Mouse (Mus musculus): ENCODE results near the gene Hoxb9. TPM values are rescaled to one million over a fixed set of nuclear protein-coding genes. Genes with fewer than 3 reads are reported as not detected.

The Hoxb9 gene
- total and polyA plus RNA-seq, 2 experiments from 2014 or later = not detected

- H3K9ac ChIP-seq (replicated peaks; ENCODE audit: low read length, poor library complexity, severe bottlenecking) = no peak overlapping the region
- H3K4me2 ChIP-seq (ENCODE audit: low read depth, low read length, poor library complexity, severe bottlenecking) = no peak overlapping the region
- no peaks in the 10 kb centered on the region for H3K36me3 ChIP-seq (ENCODE audit: insufficient read depth, low read length)
- DNase-seq (ENCODE audit: low spot score) (no peak), ATAC-seq (ENCODE audit: low FRiP score) (no peak)
- no peaks in the 10 kb centered on the region for H3K4me1 ChIP-seq (ENCODE audit: insufficient read depth, low read length)
- 7% methylated on average over 6 of the region's 6 CpGs for WGBS
- H3K27me3 ChIP-seq (ENCODE audit: insufficient read depth, low read length) = peaks cover 81% of the 10 kb centered on the region
- TF ChIP-seq CTCF (IDR thresholded peaks at IDR 0.05) = no peak
- H3K9me3 ChIP-seq (ENCODE audit: low read length) = no peaks in the 10 kb centered on the region
- no peak overlapping the region for H3K4me3 ChIP-seq (ENCODE audit: low read depth, low read length)
- no peak overlapping the region for H3K27ac ChIP-seq (ENCODE audit: low read depth, low read length)
Observed at GRCm38 (mm10) chr11:96289837-96290236, 18.6 kb downstream of the Hoxb9 start.

GRCm38 (mm10) chr11:96290705-96291355, 19.6 kb downstream of the Hoxb9 start:
- H3K9ac ChIP-seq (replicated peaks; ENCODE audit: low read length, poor library complexity, severe bottlenecking) = no peak overlapping the region
- H3K27ac ChIP-seq (ENCODE audit: low read depth, low read length) = no peak overlapping the region
- no peak overlapping the region for H3K4me2 ChIP-seq (ENCODE audit: low read depth, low read length, poor library complexity, severe bottlenecking)
- ATAC-seq (ENCODE audit: low FRiP score) = no peak
- TF ChIP-seq CTCF (IDR thresholded peaks at IDR 0.05) = no peak
- H3K4me1 ChIP-seq (ENCODE audit: insufficient read depth, low read length) = no peaks in the 10 kb centered on the region
- no peak for DNase-seq (ENCODE audit: low spot score)
- H3K9me3 ChIP-seq (ENCODE audit: low read length) = no peaks in the 10 kb centered on the region
- no peaks in the 10 kb centered on the region for H3K36me3 ChIP-seq (ENCODE audit: insufficient read depth, low read length)
- 4% methylated on average over 17 of the region's 17 CpGs for WGBS
- no peak overlapping the region for H3K4me3 ChIP-seq (ENCODE audit: low read depth, low read length)
- H3K27me3 ChIP-seq (ENCODE audit: insufficient read depth, low read length) = peaks cover 85% of the 10 kb centered on the region

GRCm38 (mm10) chr11:96291681-96292564, 20.7 kb downstream of the Hoxb9 start, which contains the start of gene Hoxb6:
Gene Hoxb6, plus strand, starts transcription at chr11:96292476.
- ATAC-seq (ENCODE audit: low FRiP score) = no peak
- WGBS = under 1% methylated on average over 22 of the region's 22 CpGs
- no peak within 1 kb of the TSS for H3K4me3 ChIP-seq (ENCODE audit: low read depth, low read length)
- H3K9me3 ChIP-seq (ENCODE audit: low read length) = no peaks in the 10 kb centered on the region
- no peak within 1 kb of the TSS for H3K9ac ChIP-seq (replicated peaks; ENCODE audit: low read length, poor library complexity, severe bottlenecking)
- H3K27me3 ChIP-seq (ENCODE audit: insufficient read depth, low read length) = peaks cover 89% of the 10 kb centered on the region
- no peak for TF ChIP-seq CTCF (IDR thresholded peaks at IDR 0.05)
- no peak within 1 kb of the TSS for H3K27ac ChIP-seq (ENCODE audit: low read depth, low read length)
- H3K4me2 ChIP-seq (ENCODE audit: low read depth, low read length, poor library complexity, severe bottlenecking) = no peak within 1 kb of the TSS
- H3K4me1 ChIP-seq (ENCODE audit: insufficient read depth, low read length) = no peaks in the 10 kb centered on the region
- no peaks in the 10 kb centered on the region for H3K36me3 ChIP-seq (ENCODE audit: insufficient read depth, low read length)
- DNase-seq (ENCODE audit: low spot score) = no peak

- no peak overlapping the region for H3K27ac ChIP-seq (ENCODE audit: low read depth, low read length)
- H3K4me1 ChIP-seq (ENCODE audit: insufficient read depth, low read length) = no peaks in the 10 kb centered on the region
- no peak overlapping the region for H3K4me2 ChIP-seq (ENCODE audit: low read depth, low read length, poor library complexity, severe bottlenecking)
- TF ChIP-seq CTCF (IDR thresholded peaks at IDR 0.05) = no peak
- peaks cover 89% of the 10 kb centered on the region for H3K27me3 ChIP-seq (ENCODE audit: insufficient read depth, low read length)
- ATAC-seq (ENCODE audit: low FRiP score) (no peak), DNase-seq (ENCODE audit: low spot score) (no peak)
- no peak overlapping the region for H3K9ac ChIP-seq (replicated peaks; ENCODE audit: low read length, poor library complexity, severe bottlenecking)
- WGBS = under 1% methylated on average over 12 of the region's 12 CpGs
- no peaks in the 10 kb centered on the region for H3K36me3 ChIP-seq (ENCODE audit: insufficient read depth, low read length)
- no peaks in the 10 kb centered on the region for H3K9me3 ChIP-seq (ENCODE audit: low read length)
- H3K4me3 ChIP-seq (ENCODE audit: low read depth, low read length) = no peak overlapping the region
Observed at GRCm38 (mm10) chr11:96292565-96293301, 21.5 kb downstream of the Hoxb9 start.

- no peaks in the 10 kb centered on the region for H3K9me3 ChIP-seq (ENCODE audit: low read length)
- no peak for TF ChIP-seq CTCF (IDR thresholded peaks at IDR 0.05)
- ATAC-seq (ENCODE audit: low FRiP score) = no peak
- H3K27me3 ChIP-seq (ENCODE audit: insufficient read depth, low read length) = peaks cover 87% of the 10 kb centered on the region
- H3K4me2 ChIP-seq (ENCODE audit: low read depth, low read length, poor library complexity, severe bottlenecking) = no peak overlapping the region
- no peak overlapping the region for H3K9ac ChIP-seq (replicated peaks; ENCODE audit: low read length, poor library complexity, severe bottlenecking)
- H3K4me1 ChIP-seq (ENCODE audit: insufficient read depth, low read length) = no peaks in the 10 kb centered on the region
- WGBS = 2% methylated on average over 22 of the region's 22 CpGs
- no peak overlapping the region for H3K4me3 ChIP-seq (ENCODE audit: low read depth, low read length)
- no peak overlapping the region for H3K27ac ChIP-seq (ENCODE audit: low read depth, low read length)
- H3K36me3 ChIP-seq (ENCODE audit: insufficient read depth, low read length) = no peaks in the 10 kb centered on the region
- DNase-seq (ENCODE audit: low spot score) = no peak
Observed at GRCm38 (mm10) chr11:96293302-96293921, 22.2 kb downstream of the Hoxb9 start.

Data from midbrain, postnatal 0 days (tissue).